Mouse (Mus musculus) Patski (cell line): ENCODE measurements around the gene Map3k12. TPM values are rescaled to one million over a fixed set of nuclear protein-coding genes. Genes with fewer than 3 reads are reported as not detected.
A peak's percentile ranks its signal among the peaks of the same experiment; 100 is the strongest.

Experiments
- ATAC-seq: fragments of 100-300 bp; one replicate; pipeline ENCODE4 v1.8.0; 2021
- CTCF ChIA-PET: fragments of 350-600 bp; sonication (Branson Sonifier 250); formaldehyde crosslinking; loops from one replicate; lab custom pipeline; 2022; ENCODE audit warnings: inconsistent platforms; lab: Charles Lee
- POLR2A ChIA-PET: fragments of 350-600 bp; sonication (Branson Sonifier 250); formaldehyde crosslinking; loops from one replicate; lab custom pipeline; 2022; ENCODE audit warnings: antibody characterized with exemption, inconsistent platforms; lab: Charles Lee
- DNase-seq: peaks from one replicate; pipeline ENCODE4 v3.0.0-alpha.2; 2011; ENCODE audit warnings: low read depth, low spot score
- H3K27me3 ChIP-seq: fragments of 371-371 bp; one replicate; pipeline ENCODE4 v1.5.1; 2021
- CTCF ChIP-seq: fragments of 100-300 bp; IDR thresholded peaks from one replicate; pipeline ENCODE4 v1.5.1; 2021
- in situ Hi-C: fragments of 300-500 bp; cut with MboI; formaldehyde crosslinking; loops from 3 replicates; pipeline ENCODE4 v1.11.1; 2018; ENCODE audit warnings: low pct_unique_long_range_greater_than_20kb, mixed read lengths
- polyA plus RNA-seq: library from polyadenylated mRNA; unstranded; gene quantifications from one replicate; pipeline ENCODE4 v1.2.3, GENCODE M21; 2021

Gene Map3k12
- polyA plus RNA-seq, 1 experiment from 2014 or later = 41.5 TPM

- in situ Hi-C loops = no loop called here
- ChIA-PET POLR2A (interaction anchor here (0.8 kb wide), 1 partner anchor 10 kb away, joined by 3 read pairs; no protein-coding TSS in a partner anchor), CTCF (interaction anchor here (0.8 to 1.9 kb wide), 4 partner anchors 13 to 26 kb away, joined by 3 to 4 read pairs (median 3); partner anchors contain the start of gene Npff)
- no peaks in the 10 kb centered on the region for H3K27me3 ChIP-seq
- TF ChIP-seq CTCF = no peak
- ATAC-seq (no peak), DNase-seq (no peak)
Measured at GRCm38 (mm10) chr15:102498322-102498721, 18.5 kb downstream of the Map3k12 start.

GRCm38 (mm10) chr15:102487664-102488063 is 29.2 kb downstream of the Map3k12 start:
- CTCF ChIA-PET = no interaction called here

GRCm38 (mm10) chr15:102485853-102486252 is 31.0 kb downstream of the Map3k12 start:
- POLR2A ChIA-PET = interaction anchor here (0.6 to 1.6 kb wide), 4 partner anchors 12 to 139 kb away, joined by 3 to 4 read pairs (median 4); no protein-coding TSS in a partner anchor
- in situ Hi-C loops = no loop called here
- ATAC-seq = no peak
- DNase-seq = no peak
- no peaks in the 10 kb centered on the region for H3K27me3 ChIP-seq
- CTCF ChIA-PET = no interaction called here
- no peak for TF ChIP-seq CTCF

More at GRCm38 (mm10) chr15:102487664-102488063, 29.2 kb downstream of the Map3k12 start:
- in situ Hi-C loops = no loop called here
- H3K27me3 ChIP-seq = no peaks in the 10 kb centered on the region
- no peak for DNase-seq
- POLR2A ChIA-PET = no interaction called here
- no peak for TF ChIP-seq CTCF
- no peak for ATAC-seq

- POLR2A ChIA-PET = no interaction called here
Measured at GRCm38 (mm10) chr15:102483136-102483535, 33.7 kb downstream of the Map3k12 start.

GRCm38 (mm10) chr15:102474520-102474919 is 42.3 kb downstream of the Map3k12 start:
- TF ChIP-seq CTCF = no peak
- CTCF ChIA-PET = interaction anchor here (2.0 kb wide), 1 partner anchor 8 kb away, joined by 8 read pairs; no protein-coding TSS in a partner anchor

More at GRCm38 (mm10) chr15:102483136-102483535, 33.7 kb downstream of the Map3k12 start:
- in situ Hi-C loops = no loop called here
- no peak for TF ChIP-seq CTCF
- ATAC-seq (no peak), DNase-seq (no peak)
- CTCF ChIA-PET = interaction anchor here (1.4 to 2.4 kb wide), 3 partner anchors 8 to 14 kb away, joined by 4 to 8 read pairs (median 5); no protein-coding TSS in a partner anchor
- no peaks in the 10 kb centered on the region for H3K27me3 ChIP-seq

GRCm38 (mm10) chr15:102473246-102473645 is 43.6 kb downstream of the Map3k12 start:
- POLR2A ChIA-PET = interaction anchor here (1.4 kb wide), 1 partner anchor 12 kb away, joined by 4 read pairs; no protein-coding TSS in a partner anchor
- CTCF ChIA-PET = interaction anchor here (1.5 to 2.0 kb wide), 2 partner anchors 9 to 21 kb away, joined by 5 to 8 read pairs; no protein-coding TSS in a partner anchor
- ATAC-seq (no peak), DNase-seq (no peak)
- no peak for TF ChIP-seq CTCF
- H3K27me3 ChIP-seq = no peaks in the 10 kb centered on the region
- in situ Hi-C loops = no loop called here

More at GRCm38 (mm10) chr15:102474520-102474919, 42.3 kb downstream of the Map3k12 start:
- POLR2A ChIA-PET = interaction anchor here (0.6 kb wide), 1 partner anchor 105 kb away, joined by 3 read pairs; no protein-coding TSS in a partner anchor
- ATAC-seq = no peak
- H3K27me3 ChIP-seq = no peaks in the 10 kb centered on the region
- no peak for DNase-seq
- in situ Hi-C loops = no loop called here

- CTCF ChIA-PET = interaction anchor here (1.3 to 2.1 kb wide), 2 partner anchors 8 to 53 kb away, joined by 3 to 9 read pairs; partner anchors contain the start of gene Npff
Measured at GRCm38 (mm10) chr15:102471727-102472126, 45.1 kb downstream of the Map3k12 start.

GRCm38 (mm10) chr15:102471295-102471645 is 45.6 kb downstream of the Map3k12 start:
- in situ Hi-C loops = no loop called here
- ChIA-PET CTCF (interaction anchor here (1.3 to 2.1 kb wide), 2 partner anchors 8 to 54 kb away, joined by 3 to 9 read pairs; partner anchors contain the start of gene Npff), POLR2A (interaction anchor here (0.6 to 1.2 kb wide), 5 partner anchors 43 to 383 kb away, joined by 3 to 5 read pairs (median 3); no protein-coding TSS in a partner anchor)
- DNase-seq (no peak), ATAC-seq (peak; percentile 17)
- TF ChIP-seq CTCF = no peak
- H3K27me3 ChIP-seq = no peaks in the 10 kb centered on the region

More at GRCm38 (mm10) chr15:102471727-102472126, 45.1 kb downstream of the Map3k12 start:
- no peak for DNase-seq
- no peak for TF ChIP-seq CTCF
- POLR2A ChIA-PET = interaction anchor here (0.6 to 1.2 kb wide), 5 partner anchors 42 to 384 kb away, joined by 3 to 5 read pairs (median 3); no protein-coding TSS in a partner anchor
- no peaks in the 10 kb centered on the region for H3K27me3 ChIP-seq
- ATAC-seq = no peak
- in situ Hi-C loops = no loop called here

- ATAC-seq = peak; percentile 45
- TF ChIP-seq CTCF = peak; percentile 84
- POLR2A ChIA-PET = interaction anchor here (0.6 to 1.2 kb wide), 5 partner anchors 11 to 383 kb away, joined by 3 to 7 read pairs (median 4); no protein-coding TSS in a partner anchor
- no peaks in the 10 kb centered on the region for H3K27me3 ChIP-seq
- in situ Hi-C loops = no loop called here
- peak; percentile 33 for DNase-seq
- CTCF ChIA-PET = interaction anchor here (1.1 to 2.2 kb wide), 4 partner anchors 9 to 54 kb away, joined by 3 to 9 read pairs (median 4); partner anchors contain the start of genes Npff and Prr13
Measured at GRCm38 (mm10) chr15:102470605-102471294, 46.1 kb downstream of the Map3k12 start.

- TF ChIP-seq CTCF = peak; percentile 99
- peak; percentile 85 for DNase-seq
- no peaks in the 10 kb centered on the region for H3K27me3 ChIP-seq
- CTCF ChIA-PET = interaction anchor here (1.1 to 2.2 kb wide), 3 partner anchors 11 to 55 kb away, joined by 3 to 9 read pairs (median 4); partner anchors contain the start of genes Npff and Prr13
- POLR2A ChIA-PET = interaction anchor here (1.2 kb wide), 1 partner anchor 10 kb away, joined by 7 read pairs; no protein-coding TSS in a partner anchor
- peak; percentile 89 for ATAC-seq
- in situ Hi-C loops = no loop called here
Measured at GRCm38 (mm10) chr15:102470183-102470604, 46.7 kb downstream of the Map3k12 start, which contains the start of gene Pcbp2. Pcbp2 (plus strand) TSS chr15:102470539.
